Mouse (Mus musculus) embryonic facial prominence, embryonic 15.5 days (tissue): ENCODE measurements around the gene Pak1. TPM values are rescaled to one million over a fixed set of nuclear protein-coding genes. Genes with fewer than 3 reads are reported as not detected.
"Not testable (repeated sequence)": the region's sequence is repeated elsewhere in the genome, so short reads cannot be mapped to it uniquely, and the experiment has no call there.

ENCODE experiments used
- ATAC-seq: fragments of 200-750 bp; cut with Nextera tagmentation; 2 replicates; pipeline ENCODE4 v1.8.0; 2017; ENCODE audit warnings: low read depth, moderate TSS enrichment; ENCODE audit not compliant: insufficient number of reproducible peaks, low FRiP score, low TSS enrichment
- H3K27ac ChIP-seq: fragments of 300-500 bp; sonication (generic); replicated peaks from 2 replicates; pipeline ENCODE4 v1.5.1; 2015; ENCODE audit warnings: mild to moderate bottlenecking, inconsistent platforms
- H3K27me3 ChIP-seq: fragments of 300-500 bp; sonication (generic); 2 replicates; pipeline ENCODE4 v1.6.1; 2015; ENCODE audit warnings: inconsistent platforms
- H3K36me3 ChIP-seq: fragments of 300-500 bp; sonication (generic); 2 replicates; pipeline ENCODE4 v1.6.1; 2015; ENCODE audit warnings: mild to moderate bottlenecking, inconsistent platforms
- H3K4me1 ChIP-seq: fragments of 300-500 bp; sonication (generic); 2 replicates; pipeline ENCODE4 v1.6.1; 2015; ENCODE audit warnings: inconsistent platforms
- H3K4me2 ChIP-seq: fragments of 300-500 bp; sonication (generic); replicated peaks from 2 replicates; pipeline ENCODE4 v1.6.1; 2015; ENCODE audit warnings: mild to moderate bottlenecking, inconsistent platforms
- H3K4me3 ChIP-seq: fragments of 300-500 bp; sonication (generic); replicated peaks from 2 replicates; pipeline ENCODE4 v1.5.1; 2015; ENCODE audit warnings: mild to moderate bottlenecking, inconsistent platforms
- H3K9ac ChIP-seq: fragments of 300-500 bp; sonication (generic); 2 replicates; pipeline ENCODE4 v1.6.1; 2015; ENCODE audit warnings: inconsistent platforms
- H3K9me3 ChIP-seq: fragments of 300-500 bp; sonication (generic); replicated peaks from 2 replicates; pipeline ENCODE4 v1.6.1; 2016; ENCODE audit warnings: inconsistent platforms
- WGBS: fragments of 180-500 bp; shearing (Covaris S2); methylation state at CpG from one replicate; pipeline ENCODE4 v1.1.7; 2015; 5-methylcytosine and 5-hydroxymethylcytosine counted together
- polyA plus RNA-seq: library from polyadenylated mRNA; unstranded; fragments of >200 nt; fragmentation: Nextera tagmentation; extraction: Ambion mirVana; gene quantifications from 2 replicates; pipeline ENCODE4 v1.2.1, GENCODE M21; 2015

Pak1 gene
- polyA plus RNA-seq, 1 experiment from 2014 or later, result 25.7 TPM

DNA sequence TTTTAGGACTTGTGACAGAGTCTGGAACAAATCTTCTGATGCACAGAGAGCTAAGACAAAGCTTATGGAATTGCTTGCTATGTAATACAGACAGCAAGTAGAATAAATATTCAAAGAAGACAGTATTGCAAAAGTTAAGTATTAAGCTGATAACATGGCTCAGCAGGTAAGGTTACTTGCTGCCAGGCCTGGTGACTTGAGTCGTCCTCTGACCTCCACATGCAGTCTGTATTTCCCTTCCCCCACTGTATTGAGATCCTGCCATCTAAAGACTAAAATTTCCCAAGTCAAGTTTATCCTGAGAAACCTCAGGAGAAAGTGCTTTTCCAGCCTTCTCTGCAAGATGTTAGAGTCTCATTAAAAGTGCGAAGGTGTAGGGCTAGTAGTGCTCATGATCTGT lies 40.8 kb downstream of the Pak1 start:
- Histone ChIP-seq H3K4me2 (no peak overlapping the region), H3K4me1 (no peaks in the 10 kb centered on the region), H3K9ac (no peak overlapping the region), H3K36me3 (no peaks in the 10 kb centered on the region), H3K9me3 (no peaks in the 10 kb centered on the region), H3K27me3 (no peaks in the 10 kb centered on the region), H3K4me3 (no peak overlapping the region), H3K27ac (no peak overlapping the region)
- no peak for ATAC-seq
- 74% methylated on average over 2 of the region's 2 CpGs for whole genome bisulfite sequencing

DNA sequence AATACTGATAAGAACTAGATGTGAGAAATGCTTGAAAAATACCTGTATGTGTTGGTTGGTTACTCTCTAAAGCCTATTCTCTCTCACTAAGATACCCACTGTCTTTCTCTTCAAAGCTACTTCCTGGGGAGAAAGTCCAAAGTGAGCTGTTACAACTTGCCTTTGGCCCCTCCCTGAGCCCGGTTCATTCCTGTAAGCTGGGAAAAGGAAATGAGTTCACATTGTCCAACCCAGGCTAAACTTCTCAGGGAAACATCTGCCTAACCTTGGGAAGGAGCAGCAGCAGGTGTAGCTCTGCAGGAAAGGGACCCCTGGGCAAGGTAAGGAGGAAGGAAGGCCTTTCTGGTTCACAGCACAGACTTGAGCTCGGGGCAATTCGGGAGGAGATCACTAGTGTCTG lies 42.4 kb downstream of the Pak1 start:
- H3K9me3 ChIP-seq, result no peaks in the 10 kb centered on the region
- no peaks in the 10 kb centered on the region for H3K27me3 ChIP-seq
- no peak overlapping the region for H3K27ac ChIP-seq
- no peaks in the 10 kb centered on the region for H3K4me1 ChIP-seq
- no peak for ATAC-seq
- 52% methylated on average over 3 of the region's 3 CpGs for WGBS
- no peaks in the 10 kb centered on the region for H3K36me3 ChIP-seq
- no peak overlapping the region for H3K4me3 ChIP-seq
- H3K9ac ChIP-seq, result no peak overlapping the region
- no peak overlapping the region for H3K4me2 ChIP-seq

DNA sequence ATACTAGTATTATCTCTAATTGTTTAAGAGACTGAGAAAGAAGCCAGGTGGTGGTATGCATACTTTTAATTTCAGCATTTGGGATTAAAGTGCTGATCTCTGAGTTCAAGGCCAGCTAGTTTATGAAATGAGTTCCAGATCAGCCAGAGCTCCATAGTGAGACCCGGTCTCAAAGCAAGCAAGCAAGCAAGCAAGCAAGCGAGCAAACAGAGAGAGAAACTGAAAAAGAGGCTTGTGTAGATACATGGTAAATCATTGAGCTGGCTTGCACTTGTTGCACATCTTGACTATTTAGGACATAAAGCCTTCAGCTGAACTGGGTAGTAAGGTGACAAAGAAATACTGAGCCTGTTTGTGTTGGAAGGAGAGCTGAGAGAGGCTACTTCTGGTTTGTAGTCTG lies 44.6 kb downstream of the Pak1 start:
- 66% methylated on average over 2 of the region's 2 CpGs for WGBS
- H3K27me3 ChIP-seq, result no peaks in the 10 kb centered on the region
- no peaks in the 10 kb centered on the region for H3K36me3 ChIP-seq
- H3K4me2 ChIP-seq, result no peak overlapping the region
- H3K9me3 ChIP-seq, result no peaks in the 10 kb centered on the region
- no peak overlapping the region for H3K9ac ChIP-seq
- no peak overlapping the region for H3K27ac ChIP-seq
- no peaks in the 10 kb centered on the region for H3K4me1 ChIP-seq
- no peak overlapping the region for H3K4me3 ChIP-seq
- no peak for ATAC-seq

DNA sequence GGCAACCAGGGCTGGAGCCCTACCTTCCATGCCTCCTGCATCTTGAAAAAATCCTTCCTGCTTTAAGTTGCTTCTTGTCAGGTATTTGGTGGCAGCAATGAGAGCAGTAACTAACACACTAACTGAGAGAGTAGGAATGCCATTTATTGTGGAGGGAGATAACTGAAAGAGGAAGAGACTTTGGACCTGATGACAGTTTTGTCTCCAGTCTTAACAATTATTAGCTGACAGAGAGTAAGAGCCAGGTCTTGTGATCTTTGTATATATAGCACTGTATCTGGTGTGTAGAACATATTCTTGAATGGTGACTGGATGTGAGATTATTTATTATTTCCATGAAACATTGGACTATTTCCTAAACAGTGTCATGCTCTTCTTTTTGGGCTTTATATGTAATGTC lies 50.2 kb downstream of the Pak1 start:
- Histone ChIP-seq H3K27me3 (no peaks in the 10 kb centered on the region), H3K27ac (no peak overlapping the region), H3K4me3 (no peak overlapping the region), H3K4me2 (no peak overlapping the region), H3K36me3 (no peaks in the 10 kb centered on the region), H3K9ac (no peak overlapping the region), H3K9me3 (no peaks in the 10 kb centered on the region), H3K4me1 (no peaks in the 10 kb centered on the region)
- ATAC-seq, result no peak

DNA sequence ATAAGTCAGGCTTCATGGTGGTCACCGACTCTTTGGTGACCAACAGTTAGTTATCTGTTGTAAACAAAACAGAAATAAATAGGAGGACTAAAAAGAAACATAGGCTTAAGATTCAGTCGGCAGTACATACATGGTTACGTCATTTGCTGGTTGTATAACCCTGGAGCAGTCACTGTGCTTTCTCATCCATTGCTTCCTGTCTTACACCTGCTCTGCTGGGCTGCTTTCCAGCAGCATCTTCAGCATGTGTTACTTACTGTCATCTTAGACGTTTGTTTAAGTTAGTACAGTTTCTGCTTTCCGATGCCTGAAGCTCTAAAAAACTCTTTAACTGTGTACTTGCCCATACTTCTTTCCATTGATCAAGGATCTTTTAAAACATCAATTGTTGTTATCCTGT lies 53.0 kb downstream of the Pak1 start:
- Histone ChIP-seq H3K36me3 (no peaks in the 10 kb centered on the region), H3K27me3 (no peaks in the 10 kb centered on the region), H3K4me1 (0 out of 2 replicates have a peak, but pooled peaks cover 2% of the 10 kb centered on the region), H3K9me3 (no peaks in the 10 kb centered on the region), H3K4me3 (no peak overlapping the region), H3K9ac (no peak overlapping the region), H3K27ac (no peak overlapping the region), H3K4me2 (no peak overlapping the region)
- 54% methylated on average over 5 of the region's 5 CpGs for WGBS
- ATAC-seq, result no peak

DNA sequence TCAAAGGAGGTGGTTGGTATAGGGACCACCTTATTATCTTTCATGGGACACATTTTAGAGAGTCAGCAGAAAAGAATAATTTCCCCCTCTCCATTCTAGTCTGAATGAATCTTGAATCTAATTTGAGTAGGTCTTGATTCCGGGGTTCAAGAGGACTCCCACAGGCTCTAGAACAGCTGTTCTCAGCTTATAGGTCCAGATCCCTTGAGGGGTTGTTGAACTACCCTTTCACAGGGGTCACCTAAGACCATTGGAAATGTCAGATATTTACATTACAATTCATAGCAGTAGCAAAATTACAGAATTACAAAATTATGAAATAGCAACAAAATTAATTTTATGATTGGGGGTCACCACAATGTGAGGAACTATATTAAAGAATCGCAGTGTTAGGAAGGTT lies 54.0 kb downstream of the Pak1 start:
- H3K27ac ChIP-seq, result no peak overlapping the region
- WGBS, result 71% methylated on average over 2 of the region's 2 CpGs
- H3K4me1 ChIP-seq, result 0 out of 2 replicates have a peak, but pooled peaks cover 2% of the 10 kb centered on the region
- H3K4me2 ChIP-seq, result peak overlapping the region; percentile 59
- peak overlapping the region; percentile 52 for H3K4me3 ChIP-seq
- no peak overlapping the region for H3K9ac ChIP-seq
- no peaks in the 10 kb centered on the region for H3K36me3 ChIP-seq
- ATAC-seq, result no peak
- no peaks in the 10 kb centered on the region for H3K9me3 ChIP-seq
- no peaks in the 10 kb centered on the region for H3K27me3 ChIP-seq

DNA sequence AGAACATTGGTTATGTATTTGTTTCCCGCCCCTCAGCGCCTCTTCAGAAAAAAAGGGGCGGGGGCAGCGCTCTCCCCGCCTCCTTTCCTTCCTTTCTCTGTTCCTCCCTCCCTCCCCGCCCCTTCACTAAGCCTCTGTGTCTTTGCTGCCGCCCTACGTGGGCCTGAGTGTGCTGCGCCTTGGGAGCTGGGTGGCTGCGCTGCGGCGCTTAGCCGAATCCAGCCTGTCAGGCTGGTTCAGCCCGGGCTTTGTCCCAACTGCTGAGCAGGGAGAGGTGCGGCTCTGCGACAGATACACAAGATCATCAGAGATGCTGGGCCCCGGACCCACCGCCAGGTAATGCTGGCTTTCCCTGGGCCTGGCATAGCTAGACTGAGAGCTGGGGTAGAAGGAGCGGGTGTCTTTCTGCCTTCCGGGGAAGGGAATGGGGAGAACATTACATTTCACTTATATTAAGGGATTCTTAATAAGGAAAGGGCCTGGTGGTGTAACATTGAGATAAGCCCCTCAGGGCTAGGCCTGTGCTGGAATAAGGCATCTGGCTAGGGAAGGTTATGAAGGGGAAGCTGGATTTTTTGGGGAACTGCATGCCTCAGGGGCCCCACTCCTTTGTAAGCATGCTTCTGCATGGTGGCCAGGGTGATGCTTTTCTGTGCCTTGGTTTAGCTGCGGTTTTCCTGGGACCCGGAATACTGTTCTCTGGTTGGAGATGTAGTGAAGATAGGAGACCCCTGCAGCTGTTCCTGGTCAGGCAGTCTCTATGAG lies 54.6 kb downstream of the Pak1 start:
- no peaks in the 10 kb centered on the region for H3K9me3 ChIP-seq
- H3K27me3 ChIP-seq, result no peaks in the 10 kb centered on the region
- ATAC-seq, result peak; percentile 93
- H3K4me3 ChIP-seq, result peak overlapping the region; percentile 52
- 2% methylated on average over 21 of the region's 22 CpGs for WGBS
- H3K36me3 ChIP-seq, result no peaks in the 10 kb centered on the region
- H3K4me1 ChIP-seq, result 0 out of 2 replicates have a peak, but pooled peaks cover 2% of the 10 kb centered on the region
- H3K4me2 ChIP-seq, result peak overlapping the region; percentile 59
- H3K9ac ChIP-seq, result peak overlapping the region; percentile 37
- peak overlapping the region; percentile 72 for H3K27ac ChIP-seq

DNA sequence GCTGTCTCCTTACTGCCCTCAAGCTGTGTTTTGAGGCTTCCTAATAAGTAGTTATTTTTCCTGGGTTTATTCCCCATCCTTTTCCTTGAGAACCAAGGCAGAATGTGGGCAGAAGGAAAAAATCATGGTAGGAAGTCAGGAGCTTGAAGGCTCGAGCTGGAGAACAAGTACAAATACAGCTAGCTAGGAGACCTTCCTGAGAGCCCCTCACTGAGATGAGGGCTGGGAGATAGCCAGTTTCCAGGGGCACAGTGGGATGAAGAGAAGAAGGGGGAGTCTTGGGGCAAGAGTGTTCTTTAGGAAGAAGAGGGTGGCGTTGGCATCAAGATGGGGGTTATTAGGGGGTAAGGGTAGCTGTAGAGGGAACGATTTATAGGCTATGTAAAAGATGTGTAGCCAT lies 56.1 kb downstream of the Pak1 start:
- Histone ChIP-seq H3K27ac (no peak overlapping the region), H3K4me2 (no peak overlapping the region), H3K27me3 (no peaks in the 10 kb centered on the region), H3K36me3 (no peaks in the 10 kb centered on the region), H3K4me1 (0 out of 2 replicates have a peak, but pooled peaks cover 2% of the 10 kb centered on the region), H3K4me3 (no peak overlapping the region), H3K9me3 (no peaks in the 10 kb centered on the region), H3K9ac (no peak overlapping the region)
- 79% methylated on average over 3 of the region's 3 CpGs for WGBS
- no peak for ATAC-seq

DNA sequence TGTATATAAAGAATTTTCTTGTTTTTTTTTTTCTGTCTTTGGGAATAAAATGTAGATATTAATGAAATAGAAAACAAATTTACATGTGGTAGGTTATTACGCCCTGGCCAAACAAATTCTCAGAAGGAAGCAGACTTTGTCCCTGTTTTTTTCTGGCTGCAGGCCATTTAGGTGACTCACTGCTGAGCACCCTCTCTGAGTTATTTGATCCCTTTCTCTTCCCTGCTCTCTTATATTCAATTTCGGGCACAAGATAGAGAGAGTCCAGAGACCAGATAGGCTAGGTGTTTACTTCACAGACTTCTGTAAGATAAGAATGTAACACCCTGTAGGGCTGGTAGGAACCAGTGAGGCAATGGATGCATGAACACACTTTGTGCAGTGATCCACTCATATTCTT lies 57.2 kb downstream of the Pak1 start:
- H3K9me3 ChIP-seq, result no peaks in the 10 kb centered on the region
- WGBS, result 64% methylated on average over 2 of the region's 2 CpGs

DNA sequence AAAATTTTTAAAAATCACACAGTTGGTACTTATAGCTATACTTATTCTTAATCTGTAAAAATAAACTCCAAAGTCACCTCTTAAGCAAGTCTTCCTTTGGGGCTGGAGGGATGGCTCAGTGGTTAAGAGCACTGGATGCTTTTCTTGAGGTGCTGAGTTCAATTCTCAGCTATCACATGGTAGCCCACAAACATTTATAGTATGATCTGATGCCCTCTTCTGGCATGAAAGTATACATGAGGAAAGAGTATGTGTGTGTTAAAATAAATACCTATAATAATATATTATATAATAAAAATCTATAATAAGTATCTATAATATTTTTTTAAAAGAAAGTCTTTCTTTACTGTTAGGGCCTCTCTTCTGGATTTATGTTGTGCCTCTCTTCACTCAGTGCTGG lies 58.2 kb downstream of the Pak1 start:
- no peak overlapping the region for H3K4me3 ChIP-seq
- no peak overlapping the region for H3K9ac ChIP-seq
- no peak overlapping the region for H3K27ac ChIP-seq
- H3K9me3 ChIP-seq, result no peaks in the 10 kb centered on the region
- H3K27me3 ChIP-seq, result no peaks in the 10 kb centered on the region
- no peak overlapping the region for H3K4me2 ChIP-seq
- ATAC-seq, result no peak
- H3K36me3 ChIP-seq, result no peaks in the 10 kb centered on the region
- H3K4me1 ChIP-seq, result 0 out of 2 replicates have a peak, but pooled peaks cover 2% of the 10 kb centered on the region

More for the DNA sequence above, 57.2 kb downstream of the Pak1 start:
- no peak overlapping the region for H3K4me3 ChIP-seq
- no peaks in the 10 kb centered on the region for H3K27me3 ChIP-seq
- H3K4me2 ChIP-seq, result no peak overlapping the region
- H3K27ac ChIP-seq, result no peak overlapping the region
- no peak for ATAC-seq
- 0 out of 2 replicates have a peak, but pooled peaks cover 2% of the 10 kb centered on the region for H3K4me1 ChIP-seq
- H3K9ac ChIP-seq, result no peak overlapping the region
- no peaks in the 10 kb centered on the region for H3K36me3 ChIP-seq

DNA sequence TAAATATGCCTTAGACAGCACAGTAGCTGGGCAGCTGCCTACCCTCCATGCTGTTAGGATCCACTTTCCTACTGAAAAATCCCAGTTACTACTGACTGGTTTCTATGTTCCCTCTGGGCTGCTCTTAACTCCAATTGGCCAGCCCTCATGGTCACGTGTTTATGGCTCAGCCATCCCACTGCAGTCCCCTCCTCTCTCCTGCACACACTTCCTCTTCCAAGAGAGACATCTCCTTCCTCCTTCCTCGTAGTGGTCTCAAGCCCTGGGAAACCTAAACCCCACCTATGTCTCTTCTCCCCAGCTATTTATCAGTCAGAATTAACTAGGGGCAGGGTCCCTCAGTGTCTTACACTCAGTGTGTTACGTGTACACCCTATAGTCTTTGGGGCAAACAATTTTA lies 61.2 kb downstream of the Pak1 start:
- whole genome bisulfite sequencing, result 71% methylated on average over 3 of the region's 3 CpGs
- ATAC-seq, result not testable (repeated sequence)

DNA sequence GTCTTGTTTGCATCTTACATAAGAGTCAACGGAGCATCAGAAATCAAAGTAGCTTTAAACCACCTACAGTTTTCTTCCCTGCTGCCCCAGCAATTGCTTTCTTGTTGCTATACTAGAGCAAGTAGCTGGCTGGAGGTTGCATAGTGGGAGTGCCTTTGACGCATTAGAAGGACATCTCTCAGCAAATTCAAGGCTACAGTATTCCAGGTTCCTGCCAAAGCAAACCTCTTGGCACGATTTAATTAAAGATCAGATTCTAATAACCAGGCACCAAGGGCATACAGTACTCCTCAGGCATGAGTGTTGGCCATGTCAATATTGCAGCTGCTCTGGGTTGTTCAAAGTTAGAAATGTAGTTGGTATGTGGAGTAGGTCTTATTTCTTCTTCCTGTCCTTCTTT lies 62.0 kb downstream of the Pak1 start:
- H3K36me3 ChIP-seq, result no peaks in the 10 kb centered on the region
- no peak overlapping the region for H3K4me2 ChIP-seq
- H3K27me3 ChIP-seq, result no peaks in the 10 kb centered on the region
- H3K27ac ChIP-seq, result no peak overlapping the region
- H3K9ac ChIP-seq, result no peak overlapping the region
- 85% methylated on average over 3 of the region's 3 CpGs for WGBS
- no peak for ATAC-seq
- H3K9me3 ChIP-seq, result no peaks in the 10 kb centered on the region
- H3K4me1 ChIP-seq, result no peaks in the 10 kb centered on the region
- H3K4me3 ChIP-seq, result no peak overlapping the region

More for the DNA sequence above, 61.2 kb downstream of the Pak1 start:
- H3K4me3 ChIP-seq, H3K27me3 ChIP-seq, H3K4me2 ChIP-seq, H3K36me3 ChIP-seq, H3K9me3 ChIP-seq, H3K4me1 ChIP-seq, H3K27ac ChIP-seq, H3K9ac ChIP-seq: not testable (repeated sequence)
